Mouse (Mus musculus): ENCODE results near the gene Gtf2h3.
"Not testable (repeated sequence)": the region's sequence is repeated elsewhere in the genome, so short reads cannot be mapped to it uniquely, and the experiment has no call there.

Gtf2h3 gene

GRCm38 (mm10) chr5:124578633-124579317 lies at the start of gene Gtf2h3, which contains the start of gene Eif2b1:
Gtf2h3 (plus strand) TSS chr5:124579140.
Eif2b1 (minus strand) TSS chr5:124579131.
- DNase-seq (ENCODE audit: low read depth) = peak; percentile 94

GRCm38 (mm10) chr5:124529191-124529651 lies 49.7 kb upstream of the Gtf2h3 start:
- no peak for DNase-seq (ENCODE audit: low read depth)

- DNase-seq (ENCODE audit: low read depth) = no peak
These were observed 49.2 kb upstream of the Gtf2h3 start for GRCm38 (mm10) chr5:124529697-124530096.

GRCm38 (mm10) chr5:124530655-124531582 lies 48.0 kb upstream of the Gtf2h3 start, which contains the start of gene Rilpl1:
Rilpl1 (minus strand) TSS chr5:124531391.
- DNase-seq (ENCODE audit: low read depth) = no peak

DNA sequence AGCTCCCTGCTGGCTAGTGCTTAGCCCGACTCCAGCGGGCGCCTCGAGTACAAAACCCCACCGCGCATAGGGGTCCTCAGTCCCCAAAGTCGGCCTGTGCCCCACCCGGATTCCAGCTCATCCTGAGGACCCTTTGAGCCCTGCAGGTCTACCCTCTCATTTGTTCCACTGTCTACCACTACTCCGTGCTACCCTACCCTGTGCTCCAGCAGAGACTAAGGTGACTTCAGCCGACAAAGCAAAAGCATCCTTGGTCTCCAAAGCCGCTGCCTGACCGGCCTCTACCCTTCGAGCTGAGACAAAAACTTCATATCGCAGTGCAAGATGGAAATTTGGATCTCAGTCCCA lies 47.4 kb upstream of the Gtf2h3 start:
- DNase-seq (ENCODE audit: low read depth) = no peak

- DNase-seq (ENCODE audit: low read depth) = no peak
These were observed 46.5 kb upstream of the Gtf2h3 start for GRCm38 (mm10) chr5:124532451-124532850.

GRCm38 (mm10) chr5:124535016-124535415 lies 43.9 kb upstream of the Gtf2h3 start:
- no peak for DNase-seq (ENCODE audit: low read depth)

DNA sequence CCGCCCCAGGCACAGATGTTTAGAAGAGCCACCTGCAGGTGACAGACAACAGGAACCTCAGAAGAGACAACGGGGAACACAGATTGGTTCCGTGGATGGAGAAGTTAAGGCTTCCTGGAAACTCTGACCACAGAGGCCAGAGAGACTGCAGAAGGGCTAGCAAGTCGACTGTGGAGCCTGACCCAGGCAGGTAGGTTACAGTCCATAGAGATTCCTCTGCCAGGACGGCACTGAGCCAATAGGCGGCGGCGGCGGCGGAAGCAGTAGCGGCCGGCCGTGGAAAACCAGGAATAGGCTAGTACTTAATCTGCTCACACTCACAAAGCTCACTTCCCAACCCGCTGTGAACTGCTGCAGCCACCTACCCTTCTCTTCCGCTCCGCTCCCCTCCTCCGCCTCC lies 42.2 kb upstream of the Gtf2h3 start:
- DNase-seq (ENCODE audit: low read depth) = no peak

- DNase-seq (ENCODE audit: low read depth) = peak; percentile 65
These were observed 39.8 kb upstream of the Gtf2h3 start for GRCm38 (mm10) chr5:124538813-124539792.

GRCm38 (mm10) chr5:124539905-124540304 lies 39.0 kb upstream of the Gtf2h3 start:
- no peak for DNase-seq (ENCODE audit: low read depth)

DNA sequence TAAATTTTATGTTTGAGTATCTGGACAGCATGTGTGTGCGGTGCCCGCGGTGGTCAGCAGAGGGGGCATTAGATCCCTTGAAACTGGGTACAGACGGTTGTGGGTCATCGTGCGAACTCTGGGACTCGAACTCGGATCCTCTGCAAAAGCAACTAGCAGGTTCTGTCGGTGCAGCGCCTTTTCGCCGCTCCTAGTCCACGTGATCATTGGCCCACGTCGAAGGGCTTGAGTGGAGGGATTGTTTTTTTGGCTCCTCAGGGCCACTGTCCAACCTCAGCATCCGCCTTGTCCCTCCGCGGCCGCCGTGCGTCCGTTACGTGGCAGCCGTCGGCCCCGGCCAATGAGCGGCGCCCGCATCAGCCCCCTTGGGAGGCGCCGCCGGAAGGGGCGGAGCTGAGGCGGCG lies 38.6 kb upstream of the Gtf2h3 start, which contains the start of gene Tmed2:
Tmed2 (plus strand) TSS at position 313 of the 404 bp plus-strand sequence.
- DNase-seq (ENCODE audit: low read depth) = peak; percentile 91

DNA sequence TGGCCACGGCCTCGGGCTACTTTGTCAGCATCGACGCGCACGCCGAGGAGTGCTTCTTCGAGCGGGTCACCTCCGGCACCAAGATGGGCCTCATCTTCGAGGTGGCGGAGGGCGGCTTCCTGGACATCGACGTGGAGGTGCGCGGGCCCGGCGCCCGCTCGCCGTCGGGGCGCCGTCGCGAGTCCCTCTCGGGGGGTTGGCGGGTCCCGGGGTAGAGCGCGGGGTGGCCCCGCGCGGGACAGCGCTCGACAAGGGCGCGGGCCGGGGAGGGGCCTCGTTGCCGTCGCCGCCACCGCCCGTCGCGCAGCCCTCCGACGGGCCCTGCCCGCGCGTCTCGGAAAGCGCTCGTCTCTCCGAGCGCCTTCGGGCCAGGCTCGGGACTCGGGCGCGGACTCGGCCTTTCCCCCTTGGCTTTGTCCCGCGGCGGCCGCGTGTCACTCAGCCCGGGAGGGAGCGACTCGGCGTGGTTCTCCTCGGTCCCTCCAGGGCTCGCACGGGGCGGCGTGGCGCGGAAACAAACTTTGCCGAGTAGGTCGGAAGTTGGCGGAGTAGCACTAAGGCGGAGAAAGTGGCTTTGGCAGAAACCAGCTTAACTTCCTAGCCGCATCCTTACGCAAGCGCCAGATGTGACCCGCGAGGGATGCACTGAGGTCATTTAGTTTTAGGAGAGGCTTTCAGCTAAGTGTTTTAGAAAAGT lies 37.9 kb upstream of the Gtf2h3 start:
- DNase-seq (ENCODE audit: low read depth) = no peak

DNA sequence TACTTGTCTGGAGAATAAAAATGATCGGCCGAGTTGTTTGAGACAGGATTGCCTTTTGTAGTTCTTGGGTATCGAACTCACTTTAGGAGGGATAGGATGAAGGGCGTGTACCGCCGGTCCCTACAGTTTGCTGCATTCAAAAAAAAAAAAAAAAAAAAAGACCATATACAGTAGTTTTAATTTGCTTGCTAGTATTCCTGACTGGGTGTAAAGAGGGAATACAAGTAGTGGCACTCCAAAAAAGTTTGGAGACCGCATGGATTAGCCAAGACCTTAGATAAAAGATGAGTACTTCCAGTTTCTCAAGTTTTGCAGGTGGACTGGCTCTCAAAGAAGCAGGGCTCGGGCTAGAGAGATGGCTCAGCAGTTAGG lies 37.4 kb upstream of the Gtf2h3 start:
- no peak for DNase-seq (ENCODE audit: low read depth)

DNA sequence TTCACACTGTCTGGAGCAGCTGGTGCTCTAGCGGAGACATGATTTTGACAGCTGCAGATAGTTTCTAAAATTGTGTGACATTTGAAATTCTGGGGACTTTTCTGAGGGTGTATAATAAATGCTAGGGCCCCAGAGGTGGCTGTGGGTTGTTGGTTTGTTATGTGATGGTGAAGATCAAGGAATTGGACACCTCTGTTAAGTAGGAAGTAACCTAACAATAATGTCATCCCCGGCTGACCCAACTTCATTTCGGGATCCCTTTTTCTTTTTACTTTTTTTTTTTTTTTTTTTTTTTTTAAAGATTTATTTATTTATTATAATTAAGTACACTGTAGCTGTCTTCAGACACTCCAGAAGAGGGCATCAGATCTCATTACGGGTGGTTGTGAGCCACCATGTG lies 28.2 kb upstream of the Gtf2h3 start:
- DNase-seq (ENCODE audit: low read depth) = not testable (repeated sequence)

DNA sequence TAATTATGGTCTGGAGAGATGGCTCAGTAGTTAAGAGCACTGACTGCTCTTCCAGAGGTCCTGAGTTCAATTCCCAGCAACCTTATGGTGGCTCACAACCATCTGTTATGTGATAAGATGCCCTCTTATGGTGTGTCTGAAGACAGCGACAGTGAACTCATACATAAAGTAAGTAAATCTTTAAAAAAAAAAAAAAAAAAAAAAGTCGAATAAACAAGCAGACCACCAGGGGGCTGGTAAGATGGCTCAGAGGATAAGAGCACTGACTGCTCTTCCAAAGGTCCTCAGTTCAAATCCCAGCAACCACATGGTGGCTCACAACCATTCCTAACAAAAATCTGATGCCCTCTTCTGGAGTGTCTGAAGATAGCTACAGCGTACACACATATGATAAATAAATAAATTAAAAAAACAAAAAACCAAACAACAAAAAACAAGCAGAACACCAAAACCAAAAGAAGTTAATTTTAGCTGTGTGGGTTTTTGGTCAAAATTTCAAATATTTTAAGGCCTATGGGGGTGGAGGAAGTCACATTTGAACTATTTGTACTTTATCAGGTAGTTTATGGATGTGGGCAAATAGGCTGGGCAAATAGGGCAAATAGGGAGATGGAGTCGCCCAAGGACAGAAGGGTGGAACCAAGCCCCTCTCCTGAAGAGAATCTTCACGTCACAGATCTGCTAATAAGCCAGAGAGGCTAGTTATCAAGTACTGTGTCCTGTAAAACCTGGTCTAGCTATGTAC lies 27.4 kb upstream of the Gtf2h3 start:
- DNase-seq (ENCODE audit: low read depth) = not testable (repeated sequence)

- no peak for DNase-seq (ENCODE audit: low read depth)
These were observed 26.9 kb upstream of the Gtf2h3 start for GRCm38 (mm10) chr5:124552094-124552472.

DNA sequence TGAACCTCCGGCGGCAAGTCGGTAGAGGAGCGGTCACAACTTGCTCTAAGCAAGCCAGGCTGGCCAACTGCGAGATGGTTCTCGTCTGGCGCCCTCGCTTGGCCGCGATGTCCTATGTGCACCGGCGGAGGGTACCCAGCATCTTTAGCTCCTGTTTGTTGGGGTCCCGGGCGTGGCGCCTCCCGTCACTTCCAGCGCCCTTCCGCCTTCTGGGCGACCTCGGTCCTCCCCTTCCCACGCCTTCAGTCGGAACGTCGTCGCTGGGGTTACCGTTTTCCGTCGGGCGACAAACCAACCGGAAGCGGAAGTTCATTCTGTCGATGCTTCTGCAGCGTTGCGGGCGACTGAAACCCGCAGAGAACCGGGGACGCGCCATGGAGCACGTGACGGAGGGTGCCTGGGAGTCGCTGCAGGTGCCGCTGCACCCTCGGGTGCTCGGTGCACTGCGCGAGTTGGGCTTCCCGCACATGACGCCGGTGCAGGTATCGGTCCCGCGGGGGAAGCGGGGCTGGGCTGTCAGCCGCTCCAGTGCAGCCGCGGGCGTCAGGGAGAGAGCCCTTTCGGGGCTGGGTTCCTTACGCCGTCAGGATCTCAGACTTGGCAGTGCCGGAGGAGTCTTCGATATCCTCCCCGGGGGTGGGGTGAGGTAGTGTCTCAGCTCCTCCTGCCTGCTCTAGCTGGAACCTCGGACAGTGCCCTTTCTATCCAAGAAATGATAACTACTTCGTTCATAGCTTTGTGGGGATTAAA lies 26.2 kb upstream of the Gtf2h3 start, which contains the start of gene Ddx55:
Ddx55 (plus strand) TSS at position 307 of the 750 bp plus-strand sequence.
- DNase-seq (ENCODE audit: low read depth) = peak; percentile 90

DNA sequence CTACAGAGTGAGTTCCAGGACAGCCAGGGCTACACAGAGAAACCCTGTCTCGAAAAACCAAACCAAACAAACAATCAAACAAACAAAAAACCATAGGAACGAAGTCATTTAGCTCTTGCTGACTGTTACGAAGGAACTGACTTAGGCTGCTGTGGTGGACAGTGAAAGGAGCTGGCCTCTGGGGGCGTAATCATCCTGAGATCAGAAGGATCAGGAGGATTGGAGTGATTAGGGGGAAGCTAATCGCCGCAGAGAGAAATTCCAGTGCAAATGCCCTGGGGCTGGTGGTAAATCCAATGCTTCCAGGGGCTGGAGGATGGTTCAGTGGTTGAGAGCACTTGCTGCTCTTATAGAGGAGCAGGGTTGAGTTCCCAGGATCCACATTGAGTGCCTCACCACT lies 25.3 kb upstream of the Gtf2h3 start:
- no peak for DNase-seq (ENCODE audit: low read depth)

GRCm38 (mm10) chr5:124555145-124555544 lies 23.8 kb upstream of the Gtf2h3 start:
- DNase-seq (ENCODE audit: low read depth) = no peak

GRCm38 (mm10) chr5:124571068-124571467 lies 7.9 kb upstream of the Gtf2h3 start:
- DNase-seq (ENCODE audit: low read depth) = no peak

All from c-Kit-positive CD71-positive TER-119-negative erythroid progenitor cells, embryonic 14.5 days (primary cell).